Mouse (Mus musculus) megakaryocyte progenitor cell, adult 5-6 weeks (primary cell): ENCODE results near the gene Dcaf15. TPM values are rescaled to one million over a fixed set of nuclear protein-coding genes. Genes with fewer than 3 reads are reported as not detected.

Source experiments
- ATAC-seq: replicated peaks from 2 replicates; pipeline ENCODE4 v1.8.0; 2016; ENCODE audit warnings: mild to moderate bottlenecking, moderate TSS enrichment, inconsistent platforms; ENCODE audit not compliant: poor library complexity
- total RNA-seq, 2 experiments: library from RNA; stranded (forward) in 1 of 2; stranded (reverse) in 1 of 2; fragments of 157-497, 149-512 nt in 1 of 2; fragments of 200-1000 nt in 1 of 2; gene quantifications; 2 replicates each; pipeline versions ENCODE4 v1.2.3 to v1.2.4; 2015 to 2017

The Dcaf15 gene
- total RNA-seq (2015) (13.2 and 14.3 TPM in 2 replicates), total RNA-seq (2017) (20.5 and 22.0 TPM in 2 replicates)

DNA sequence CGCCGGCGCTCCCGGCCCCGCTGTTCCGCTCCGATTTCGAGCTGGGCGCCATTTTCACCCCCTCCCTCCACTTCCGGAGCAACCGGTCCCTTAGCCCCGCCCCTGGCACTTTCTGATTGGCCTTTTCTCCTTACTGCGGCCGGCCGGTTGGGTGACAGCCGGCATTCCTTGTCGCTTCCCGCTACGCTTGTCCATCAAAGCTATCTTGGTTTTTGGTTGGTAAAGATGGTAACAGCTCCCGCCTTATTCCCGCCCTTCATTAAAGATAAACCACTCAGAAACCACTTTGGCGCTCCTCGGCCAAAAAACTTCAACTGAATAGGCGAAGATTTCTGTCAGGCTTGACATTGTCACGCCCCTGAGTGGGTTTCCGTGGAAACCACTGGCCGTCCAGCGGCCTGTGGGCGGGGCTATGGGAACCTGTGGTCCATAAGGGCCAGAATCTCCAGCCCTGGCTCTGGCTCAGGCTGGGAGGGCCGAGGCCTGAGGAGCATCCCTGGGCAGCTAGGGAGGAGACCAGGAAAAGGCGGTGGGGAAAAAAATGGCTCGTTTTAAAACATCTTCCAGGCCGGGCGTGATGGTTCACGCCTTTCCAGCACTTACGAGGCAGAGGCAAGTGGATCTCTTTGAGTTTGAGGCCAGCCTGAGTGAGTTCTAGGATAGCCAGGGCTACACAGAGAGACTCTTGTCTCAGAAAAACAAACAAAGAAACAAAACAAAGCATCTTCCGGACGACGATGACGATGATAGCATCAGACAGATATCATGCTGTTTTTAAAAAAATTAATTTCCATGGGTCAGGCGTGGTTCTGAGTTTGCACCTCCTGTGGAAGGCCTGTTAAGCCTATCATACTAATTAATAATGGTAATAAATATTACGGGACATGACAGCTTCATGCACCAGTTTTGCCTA, at the start of gene Dcaf15:
Dcaf15 (minus strand) TSS at position 72 of the 913 bp plus-strand sequence.
- peak; percentile 96 for ATAC-seq

DNA sequence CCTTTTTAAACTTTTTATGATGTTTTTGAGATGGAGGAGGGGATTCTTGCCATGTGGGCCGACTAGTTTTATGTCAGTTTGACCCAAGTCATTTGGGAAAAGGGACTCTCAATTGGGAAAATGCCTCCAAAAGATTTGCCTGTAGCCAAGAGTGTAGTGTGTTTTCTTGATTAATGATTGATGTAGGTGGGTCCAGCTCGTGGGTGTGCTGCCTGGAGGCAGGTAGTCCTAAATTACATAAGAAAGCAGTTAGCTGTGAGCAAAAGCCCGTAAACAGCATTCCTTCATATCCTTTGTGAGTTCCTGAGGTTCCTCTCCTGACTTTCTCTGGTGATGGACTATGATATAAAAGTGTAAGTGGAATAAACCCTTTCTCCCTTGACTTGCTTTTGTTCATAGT, 44.6 kb upstream of the Dcaf15 start:
- ATAC-seq: no peak

DNA sequence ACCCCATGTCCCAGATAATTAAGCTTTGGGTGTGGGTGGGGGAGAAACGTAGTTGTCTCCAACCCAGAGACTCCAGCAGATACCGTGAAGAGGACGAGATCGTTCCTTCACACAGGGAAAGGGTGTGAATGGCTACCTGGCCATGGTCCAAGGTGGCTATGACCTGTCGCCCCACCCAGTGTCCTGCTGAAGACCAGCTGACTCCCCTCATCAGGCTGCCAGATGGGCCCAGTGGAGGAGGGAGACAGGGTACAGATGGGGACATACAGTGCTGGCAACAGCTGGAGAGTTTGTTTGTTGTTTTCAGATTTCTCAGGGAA, 43.9 kb upstream of the Dcaf15 start:
- ATAC-seq: no peak

GRCm38 (mm10) chr8:84147769-84148530, 43.4 kb upstream of the Dcaf15 start, which contains the start of the genes Cc2d1a and 4930432K21Rik:
TSS of gene Cc2d1a (minus strand) at chr8:84147936.
TSS of gene 4930432K21Rik (plus strand) at chr8:84148025.
- ATAC-seq: peak; percentile 98

DNA sequence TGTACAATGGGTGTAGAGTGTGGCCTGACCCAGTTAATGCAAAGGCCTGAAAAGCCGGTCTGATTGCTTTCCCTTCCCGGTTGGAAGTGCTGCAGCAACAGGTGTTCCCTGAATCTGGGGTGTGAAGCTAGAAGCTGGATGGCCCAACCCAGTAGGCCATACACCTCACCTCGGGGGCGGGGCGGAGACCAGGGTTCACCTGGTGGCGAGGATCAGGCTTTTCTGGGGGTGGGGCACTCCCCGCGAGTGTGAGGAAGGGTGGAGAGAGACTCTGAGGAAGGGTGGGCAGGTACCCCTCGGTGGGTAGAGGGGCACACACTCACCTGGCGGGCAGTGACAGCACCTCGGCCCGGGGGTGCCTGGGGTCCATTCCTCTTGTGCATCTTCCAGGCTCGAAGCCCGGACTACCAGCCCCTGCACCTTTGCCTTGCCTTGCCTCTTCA, 42.8 kb upstream of the Dcaf15 start:
- peak; percentile 9 for ATAC-seq

GRCm38 (mm10) chr8:84144636-84145245, 40.2 kb upstream of the Dcaf15 start:
- no peak for ATAC-seq

DNA sequence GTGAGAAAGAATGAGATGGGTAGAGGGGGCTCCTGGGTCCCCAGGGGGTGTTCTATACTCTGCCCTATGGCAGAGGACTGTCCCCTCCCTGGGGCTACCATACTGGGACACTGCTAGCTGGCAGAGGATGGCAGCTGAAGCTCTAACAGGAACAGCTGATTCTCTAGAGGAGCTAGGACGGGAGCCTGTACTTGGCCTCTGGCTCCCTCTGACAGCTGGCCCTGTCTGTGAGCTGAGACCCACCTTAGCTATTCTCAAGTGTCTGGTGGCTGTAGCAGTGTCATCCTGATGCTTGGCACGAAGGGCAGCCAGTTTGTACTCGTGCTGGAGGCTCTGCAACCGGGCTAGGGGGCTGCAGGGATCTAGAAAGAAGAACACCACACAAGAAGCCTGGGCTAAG, 36.3 kb upstream of the Dcaf15 start:
- no peak for ATAC-seq

GRCm38 (mm10) chr8:84137848-84138247, 33.3 kb upstream of the Dcaf15 start:
- ATAC-seq: no peak

DNA sequence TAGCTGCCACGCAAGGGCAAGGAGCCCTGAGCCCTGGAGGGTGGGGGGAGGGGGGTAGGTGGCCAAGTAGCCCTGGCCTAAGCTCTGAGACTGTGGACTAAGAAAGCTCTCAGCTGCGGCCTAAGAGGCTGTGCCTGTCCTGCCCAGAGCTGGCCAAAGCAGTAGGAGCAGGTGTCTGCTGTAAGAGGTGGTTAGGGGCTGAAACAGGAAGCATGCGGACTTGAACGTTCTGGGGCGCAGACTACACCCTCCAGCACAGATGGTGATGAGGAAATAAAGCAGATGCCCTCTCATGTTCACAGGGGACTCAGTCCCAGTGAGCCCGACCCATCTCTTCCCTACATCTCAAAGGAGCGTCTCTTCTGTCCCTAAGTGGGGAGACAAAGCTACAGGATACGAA, 27.7 kb upstream of the Dcaf15 start:
- ATAC-seq: peak; percentile 60

- ATAC-seq: no peak
These were observed 26.2 kb upstream of the Dcaf15 start for GRCm38 (mm10) chr8:84130806-84131205.

GRCm38 (mm10) chr8:84128277-84128676, 23.7 kb upstream of the Dcaf15 start:
- ATAC-seq: no peak

DNA sequence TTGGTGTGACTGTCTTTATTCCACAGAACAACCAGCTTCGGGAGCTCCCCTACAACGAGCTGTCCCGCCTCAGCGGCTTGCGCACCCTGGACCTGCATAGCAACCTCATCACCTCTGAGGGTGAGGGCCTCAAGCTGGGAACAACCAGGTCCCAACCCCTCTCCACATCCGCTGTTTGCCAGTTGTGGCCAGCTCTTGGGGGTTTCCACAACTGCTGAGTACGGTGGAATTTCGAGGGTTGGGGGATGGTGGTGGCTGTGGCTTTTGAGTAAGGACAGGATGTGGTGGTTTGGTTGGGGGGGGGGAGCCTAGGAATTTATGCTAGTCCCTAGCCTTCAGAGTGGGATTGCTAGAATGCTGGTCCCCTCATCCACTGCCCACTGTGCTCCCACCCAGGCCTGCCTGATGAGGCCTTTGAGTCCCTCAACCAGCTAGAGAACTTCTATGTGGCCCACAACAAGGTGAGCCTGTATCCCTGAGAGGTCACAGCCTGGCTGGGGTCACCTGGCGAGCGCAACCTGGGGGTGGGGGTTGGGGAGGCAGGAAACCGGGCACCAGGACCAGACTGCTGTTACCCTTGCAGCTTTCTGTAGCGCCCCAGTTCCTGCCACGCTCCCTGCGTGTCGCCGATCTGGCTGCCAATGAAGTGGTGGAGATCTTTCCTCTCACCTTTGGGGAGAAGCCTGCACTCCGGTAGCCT, 22.8 kb upstream of the Dcaf15 start:
- ATAC-seq: peak; percentile 64

GRCm38 (mm10) chr8:84126742-84127141, 22.2 kb upstream of the Dcaf15 start:
- ATAC-seq: peak; percentile 6; the same call in 1 of the 2 replicates

- ATAC-seq: 0 out of 2 replicates have a peak, but pooled peaks have one; percentile 20
These were observed 21.1 kb upstream of the Dcaf15 start, which contains the start of gene Podnl1 for GRCm38 (mm10) chr8:84125656-84126055. TSS of gene Podnl1 (plus strand) at chr8:84125989.

GRCm38 (mm10) chr8:84122151-84122550, 17.6 kb upstream of the Dcaf15 start:
- no peak for ATAC-seq

GRCm38 (mm10) chr8:84115646-84116045, 11.1 kb upstream of the Dcaf15 start:
- no peak for ATAC-seq

GRCm38 (mm10) chr8:84106216-84107040, 1.9 kb upstream of the Dcaf15 start:
- ATAC-seq: no peak

- no peak for ATAC-seq
These were observed 1.1 kb upstream of the Dcaf15 start for GRCm38 (mm10) chr8:84105676-84106075.

DNA sequence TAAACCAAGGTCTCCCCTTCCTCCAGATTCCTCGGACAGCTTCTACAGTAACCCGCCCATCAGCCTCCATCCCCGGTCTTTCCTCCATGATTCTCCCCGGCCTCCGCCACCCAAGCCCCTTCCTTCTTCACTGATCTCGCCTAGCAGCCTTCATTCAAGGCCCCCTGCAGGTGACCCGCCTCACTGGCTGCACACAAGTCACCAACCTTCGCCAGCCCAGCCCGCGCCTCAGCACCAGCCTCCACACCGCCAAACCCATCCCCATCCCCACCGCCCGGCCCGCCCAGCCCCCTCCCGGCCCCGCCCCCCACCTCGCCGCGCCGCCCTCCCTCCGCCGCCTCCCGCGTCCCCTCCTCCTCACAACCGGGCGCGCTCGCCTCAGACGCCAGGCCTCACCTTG, 347 bp downstream of the Dcaf15 start:
- peak; percentile 64 for ATAC-seq

- ATAC-seq: no peak
These were observed 967 bp downstream of the Dcaf15 start for GRCm38 (mm10) chr8:84103601-84104000.
